Mouse (Mus musculus) CD8-positive naive resting alpha-beta T cell, adult 2 months (primary cell): ENCODE data around the gene Wdr62.
"Not testable (repeated sequence)": the region's sequence is repeated elsewhere in the genome, so short reads cannot be mapped to it uniquely, and the experiment has no call there.

Experiments used
- DNase-seq, 2 experiments: peaks; one replicate each; pipeline ENCODE4 v3.0.0; 2022; ENCODE audit warnings: low read depth in 2 of 2, low spot score in 2 of 2

The Wdr62 gene

GRCm38 (mm10) chr7:30213881-30214280 is 66.3 kb downstream of the Wdr62 start:
- DNase-seq = no peak

DNA sequence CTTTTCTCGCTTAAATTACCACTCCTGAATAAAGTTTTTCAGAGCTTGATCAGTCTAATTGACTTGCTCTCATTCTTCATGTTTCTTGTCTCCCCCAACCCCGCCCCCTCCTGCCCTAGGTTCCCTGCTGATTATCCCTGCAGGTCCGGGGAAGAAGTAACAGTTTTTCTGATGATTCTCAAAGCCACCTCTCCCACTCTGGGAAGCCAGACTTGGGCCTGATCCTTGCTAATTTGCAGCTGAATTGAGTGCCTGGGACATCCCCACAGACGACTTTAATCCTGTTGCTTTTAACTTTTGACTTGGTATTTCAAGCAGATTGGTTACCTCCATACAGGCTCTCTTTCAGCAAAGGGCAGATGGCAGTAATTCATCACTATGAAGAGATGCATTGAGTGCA is 69.2 kb downstream of the Wdr62 start:
- DNase-seq = no peak

DNA sequence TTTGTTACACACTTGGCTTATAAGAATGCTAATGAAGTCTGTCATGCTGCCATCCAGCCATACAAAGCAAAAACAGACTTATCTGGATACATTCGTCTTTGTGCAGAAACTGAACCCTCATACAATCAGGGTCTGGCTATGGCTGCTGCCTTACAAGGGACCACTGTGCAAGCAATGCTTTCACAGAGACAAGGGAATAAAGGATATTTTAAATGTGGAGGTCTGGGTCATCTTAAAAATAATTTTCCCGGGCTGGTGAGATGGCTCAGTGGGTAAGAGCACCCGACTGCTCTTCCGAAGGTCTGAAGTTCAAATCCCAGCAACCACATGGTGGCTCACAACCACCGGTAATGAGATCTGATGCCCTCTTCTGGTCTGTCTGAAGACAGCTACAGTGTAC is 73.9 kb downstream of the Wdr62 start:
- DNase-seq = not testable (repeated sequence)

- DNase-seq = peak; percentile 18 to 41
Measured at GRCm38 (mm10) chr7:30205383-30205782, 74.8 kb downstream of the Wdr62 start.

GRCm38 (mm10) chr7:30204380-30204779 is 75.8 kb downstream of the Wdr62 start:
- no peak for DNase-seq

- no peak for DNase-seq
Measured at GRCm38 (mm10) chr7:30202895-30203690, 77.1 kb downstream of the Wdr62 start.

DNA sequence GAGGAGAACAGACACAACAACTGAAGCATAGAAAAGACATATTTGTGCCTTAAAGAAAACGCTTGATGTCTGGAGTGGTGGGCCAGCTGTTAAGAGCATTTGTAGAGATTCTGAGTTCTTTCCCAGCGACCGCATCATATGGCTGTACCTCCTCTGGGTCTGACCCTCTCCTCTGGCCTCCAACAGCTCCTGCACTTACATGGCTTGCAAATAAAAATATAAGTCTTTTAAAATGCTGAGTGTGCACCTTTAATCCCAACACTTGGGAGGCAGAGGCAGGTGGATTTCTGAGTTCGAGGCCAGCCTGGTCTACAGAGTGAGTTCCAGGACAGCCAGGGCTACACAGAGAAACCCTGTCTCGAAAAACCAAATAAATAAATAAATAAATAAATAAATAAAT is 79.6 kb downstream of the Wdr62 start:
- not testable (repeated sequence) for DNase-seq

GRCm38 (mm10) chr7:30200200-30200599 is 80.0 kb downstream of the Wdr62 start:
- DNase-seq = no peak

DNA sequence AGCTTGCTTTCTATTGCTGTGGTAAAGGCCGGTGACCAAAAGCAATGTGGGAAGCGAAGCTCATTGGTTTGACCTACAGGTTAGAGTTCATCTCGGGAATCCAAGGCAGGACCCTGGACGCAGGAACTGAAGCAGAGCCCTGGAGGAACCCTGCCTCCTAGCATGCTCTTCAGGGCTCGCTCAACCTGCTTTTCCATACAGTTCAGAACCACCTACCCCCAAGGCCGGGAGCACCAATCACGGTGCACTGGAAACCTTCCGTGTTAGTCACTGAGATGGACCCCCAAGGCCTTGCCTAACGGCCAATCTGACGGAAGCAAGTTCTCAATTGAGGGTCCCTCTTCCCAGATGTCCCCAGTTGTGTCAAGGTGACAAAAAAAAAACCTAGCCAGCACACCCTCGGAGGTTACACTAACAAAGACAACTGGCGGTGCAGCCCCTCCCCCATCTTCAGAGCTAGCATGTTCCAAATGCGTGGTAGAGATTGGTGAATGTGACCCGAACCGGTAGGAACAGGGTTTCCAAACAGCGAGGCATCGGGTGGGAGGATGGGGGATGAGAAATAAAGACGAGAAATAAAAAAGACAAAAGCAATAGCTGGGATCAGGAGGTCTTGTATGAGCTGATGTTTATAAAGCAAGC is 80.6 kb downstream of the Wdr62 start:
- no peak for DNase-seq

GRCm38 (mm10) chr7:30198481-30198971 is 81.7 kb downstream of the Wdr62 start, which contains the start of gene Capns1:
Capns1 (minus strand) TSS chr7:30198811.
- peak; percentile 55 to 75 for DNase-seq

DNA sequence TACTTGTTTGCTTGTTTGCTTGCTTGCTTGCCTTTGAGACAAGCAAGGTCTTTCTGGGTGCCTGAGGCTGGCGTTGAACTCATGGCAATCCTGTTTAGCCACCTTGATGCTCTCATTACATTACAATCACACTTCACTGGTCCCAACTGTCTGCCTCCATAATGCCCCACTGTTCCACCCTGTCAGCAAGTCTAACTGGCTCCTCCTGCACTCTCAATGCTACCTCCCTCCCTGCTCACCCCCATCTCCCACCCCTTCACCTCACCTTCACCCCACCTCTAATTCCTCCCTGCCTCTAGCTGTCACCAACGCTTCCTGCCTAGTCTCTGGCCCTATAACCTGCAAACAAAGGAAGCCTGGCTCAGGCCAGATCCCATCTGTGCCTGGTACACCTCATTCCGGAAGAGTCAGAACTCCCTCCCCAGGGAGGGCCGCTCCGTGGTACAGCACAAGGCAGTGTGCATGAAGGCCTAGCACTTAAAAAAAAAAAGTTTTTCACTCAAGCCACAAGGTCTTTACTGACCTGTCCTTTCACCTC is 82.6 kb downstream of the Wdr62 start:
- no peak for DNase-seq

DNA sequence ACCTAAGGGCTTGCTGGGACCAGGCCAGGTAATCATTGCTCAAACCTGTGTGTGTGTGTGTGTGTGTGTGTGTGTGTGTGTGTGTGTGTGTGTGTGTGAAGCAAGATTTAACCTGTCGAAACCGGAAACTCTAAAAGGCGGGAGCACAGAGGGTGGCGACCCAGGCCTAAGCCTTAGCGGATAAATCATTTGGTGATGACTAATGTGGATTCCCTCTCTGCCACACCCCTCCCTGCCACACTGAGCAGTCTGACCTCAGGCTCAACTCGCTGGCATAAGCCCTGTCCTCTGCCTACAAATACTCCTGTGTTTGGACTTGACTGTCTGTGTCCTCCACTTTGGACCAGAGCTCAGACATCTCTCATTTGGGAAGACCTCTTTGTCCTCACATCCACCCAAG is 84.0 kb downstream of the Wdr62 start:
- no peak for DNase-seq

GRCm38 (mm10) chr7:30195461-30195860 is 84.8 kb downstream of the Wdr62 start:
- DNase-seq = no peak

- peak; percentile 84 to 89 for DNase-seq
Measured at GRCm38 (mm10) chr7:30194884-30195283, 85.3 kb downstream of the Wdr62 start.

DNA sequence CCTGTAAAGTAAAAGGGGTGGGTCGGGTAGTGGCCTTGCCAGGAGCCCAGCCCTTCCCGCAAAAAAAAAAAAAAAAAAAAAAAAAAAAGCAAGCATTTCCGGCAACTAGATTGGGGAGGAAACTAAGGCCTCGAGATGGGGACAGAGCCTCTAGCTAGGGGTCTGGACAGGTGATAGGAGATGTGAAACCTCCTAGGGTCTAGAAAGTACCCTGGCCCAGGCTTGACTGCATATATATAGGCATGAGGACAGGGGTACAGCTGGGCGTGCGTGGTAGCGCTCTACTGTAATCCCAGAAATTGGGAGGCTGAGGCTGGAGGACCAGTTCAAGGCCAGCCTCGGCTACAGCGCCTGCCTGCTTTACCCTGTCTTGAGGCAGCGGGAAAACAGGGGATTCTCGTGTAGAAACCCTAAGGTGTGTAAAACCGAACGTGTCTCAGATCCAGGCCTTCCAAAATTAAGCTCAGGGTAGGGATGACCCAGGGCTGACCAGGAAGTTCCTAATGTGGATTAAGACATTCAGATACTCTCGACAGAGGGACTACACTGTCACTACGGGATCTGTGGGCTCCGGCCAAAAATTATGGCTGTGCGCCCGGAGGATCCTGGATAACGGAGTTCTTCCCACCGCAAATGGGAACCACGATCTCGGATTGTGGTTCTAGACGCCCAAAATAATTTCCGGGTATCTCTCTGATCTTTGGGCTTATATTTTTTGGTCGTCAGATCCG is 86.0 kb downstream of the Wdr62 start:
- no peak for DNase-seq

DNA sequence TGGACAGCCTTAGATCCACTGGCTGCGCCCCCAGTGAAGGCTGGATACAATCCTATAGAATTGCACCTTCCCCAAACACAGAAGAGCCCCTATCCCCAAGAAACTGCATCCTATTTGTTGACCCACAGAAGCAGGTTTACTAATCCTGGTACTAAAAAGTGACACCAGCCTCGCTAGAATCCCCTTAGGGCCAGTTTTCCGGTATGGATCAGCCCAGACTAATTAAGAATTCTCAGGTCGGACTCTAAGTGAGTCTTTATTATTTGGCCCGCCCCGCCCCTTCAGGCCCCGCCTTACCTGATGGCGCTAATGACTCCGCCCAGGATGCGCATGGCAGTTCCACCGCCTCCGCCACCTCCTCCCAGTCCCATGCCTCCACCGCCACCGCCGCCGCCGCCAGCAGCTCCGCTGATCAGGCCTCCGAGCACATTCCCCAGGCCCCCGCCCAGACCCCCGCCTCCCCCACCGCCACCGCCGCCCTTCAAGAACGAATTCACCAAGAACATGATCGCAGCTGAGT is 86.6 kb downstream of the Wdr62 start:
- peak; percentile 8 to 28 for DNase-seq

- DNase-seq = no peak
Measured at GRCm38 (mm10) chr7:30193013-30193412, 87.2 kb downstream of the Wdr62 start.

DNA sequence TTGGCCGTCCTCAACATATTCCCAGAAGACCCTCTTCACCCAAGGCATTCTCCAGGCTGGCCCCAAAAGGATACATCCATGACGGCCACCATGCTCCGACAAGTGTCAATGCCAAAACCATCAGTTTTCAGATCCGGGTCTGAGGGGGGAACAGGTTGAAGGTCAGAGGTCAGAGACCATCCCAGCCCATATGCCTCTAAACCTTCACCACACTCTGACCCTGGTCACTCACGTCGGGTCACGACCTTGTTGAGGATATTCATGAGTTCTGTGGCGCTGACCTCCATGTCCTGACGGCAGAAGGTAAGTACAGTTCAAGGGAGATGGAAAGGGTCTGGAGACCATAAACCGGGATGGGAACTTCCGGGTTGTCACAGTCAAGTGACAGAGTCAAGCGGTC is 88.1 kb downstream of the Wdr62 start:
- no peak for DNase-seq
